Mouse (Mus musculus) gonadal fat pad, adult 2 months (tissue): ENCODE data around the gene Gm2004. TPM values are rescaled to one million over a fixed set of nuclear protein-coding genes. Genes with fewer than 3 reads are reported as not detected.
"Not testable (repeated sequence)": the region's sequence is repeated elsewhere in the genome, so short reads cannot be mapped to it uniquely, and the experiment has no call there.

Source experiments
- DNase-seq: peaks from one replicate; pipeline ENCODE4 v3.0.0-alpha.2; 2012; ENCODE audit warnings: low read depth
- polyA plus RNA-seq: library from polyadenylated mRNA; depleted of rRNA; stranded (reverse); fragments of >200 nt; gene quantifications from 2 replicates; pipeline ENCODE4 v1.2.3, GENCODE M21; 2012; rRNA removed

The Gm2004 gene
- polyA plus RNA-seq, result 0.24 TPM in 1 of 2 replicates, not detected in the other

GRCm38 (mm10) chr2:176149725-176150124 is at the start of gene Gm2004:
TSS of gene Gm2004 (minus strand) at chr2:176149825.
- not testable (repeated sequence) for DNase-seq

Other genes with a start within 250 kb of the Gm2004 start
- gene Zfp966, start 218.7 kb downstream of the Gm2004 start, polyA plus RNA-seq, result 0.62 and 1.1 TPM in 2 replicates
- 0.19 TPM in 1 of 2 replicates, not detected in the other for gene Gm2026, start 184.5 kb downstream of the Gm2004 start, polyA plus RNA-seq
- gene 2210418O10Rik, start 76.7 kb upstream of the Gm2004 start, polyA plus RNA-seq, result 0.72 TPM in 2 replicates
- gene Gm11009, start 169.7 kb upstream of the Gm2004 start, polyA plus RNA-seq, result not detected in 2 replicates